Mouse (Mus musculus) mouse trophoblast stem cell (cell line): Measurements from ENCODE around the gene B3glct.

Source experiments
- in situ Hi-C, 2 experiments: fragments of 300-500 bp; cut with MseI, MboI; formaldehyde crosslinking; loops; 2 replicates in 1 of 2; 3 replicates in 1 of 2; pipeline ENCODE4 v1.15.1; 2025

Gene B3glct

DNA sequence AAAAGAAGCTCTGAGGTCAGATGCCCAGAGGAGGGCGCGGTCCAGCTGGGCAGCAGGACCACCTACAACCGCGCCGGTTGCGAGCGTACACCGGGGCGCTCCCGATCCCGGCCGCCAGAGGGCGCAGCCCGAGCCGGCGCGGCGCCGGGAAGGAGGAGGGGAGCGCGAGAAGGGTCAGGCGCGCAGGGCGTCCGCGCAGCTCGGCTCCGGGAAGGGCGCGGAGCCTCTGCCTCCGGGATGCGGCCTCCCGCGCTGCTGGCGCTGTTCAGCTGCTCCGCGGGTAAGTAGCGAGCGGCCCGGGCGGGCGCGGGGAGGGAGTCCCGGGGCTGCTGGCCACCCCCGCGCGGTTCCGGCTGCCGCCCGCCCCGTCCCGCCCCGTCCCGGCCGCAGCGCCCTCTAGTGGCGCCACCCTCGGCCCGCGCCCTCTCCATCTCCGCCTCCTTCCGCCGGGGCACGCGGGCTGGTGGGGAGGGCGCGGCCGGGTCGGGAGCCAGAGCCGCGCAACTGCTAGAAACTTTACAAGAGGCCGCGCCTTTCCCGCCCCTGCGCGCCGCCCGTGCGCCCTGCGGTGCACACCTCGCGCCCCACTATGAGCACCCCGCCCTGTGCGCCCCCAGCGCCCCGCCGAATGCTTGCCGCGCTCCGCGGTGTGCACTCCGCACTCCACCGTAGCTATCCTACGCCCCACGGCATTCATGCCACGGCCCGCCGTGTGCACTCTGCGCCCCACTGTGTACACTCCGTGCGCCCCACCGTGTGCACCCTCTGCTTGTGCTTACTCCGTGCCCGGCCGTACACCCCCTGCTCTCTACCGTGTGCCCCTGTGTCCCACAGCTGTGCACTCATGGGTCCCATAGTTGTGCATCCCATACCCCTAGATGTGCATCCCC, at the start of gene B3glct:
TSS of gene B3glct (plus strand) at position 131 of the 890 bp plus-strand sequence.
- in situ Hi-C loops, result no loop called here

GRCm38 (mm10) chr5:149634409-149635035, 43.5 kb upstream of the B3glct start:
- in situ Hi-C loops, result no loop called here

DNA sequence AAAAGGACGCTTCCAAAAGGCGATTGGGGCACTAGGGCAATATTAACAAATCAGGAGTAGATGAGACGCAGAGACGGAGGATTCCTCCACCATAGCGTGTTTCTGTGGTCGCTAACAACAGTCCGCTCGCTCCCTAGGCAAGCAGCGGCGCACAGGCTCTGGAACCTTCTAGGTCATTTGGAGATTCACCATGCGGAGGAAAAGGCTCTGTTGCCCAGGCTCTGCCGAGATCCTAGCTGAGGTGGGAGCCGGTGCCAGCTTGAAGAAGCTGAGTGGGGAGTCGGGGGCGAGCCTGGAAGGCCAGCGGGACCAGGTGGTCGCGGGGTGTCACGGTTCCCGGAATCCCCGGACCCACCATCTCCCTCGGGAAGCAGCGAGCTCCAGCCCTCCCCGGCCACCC, 42.5 kb upstream of the B3glct start:
- in situ Hi-C loops, result no loop called here

GRCm38 (mm10) chr5:149636075-149636920, 41.7 kb upstream of the B3glct start, which contains the start of gene Hsph1:
Hsph1 (minus strand) TSS chr5:149636376.
- in situ Hi-C loops, result no loop called here

DNA sequence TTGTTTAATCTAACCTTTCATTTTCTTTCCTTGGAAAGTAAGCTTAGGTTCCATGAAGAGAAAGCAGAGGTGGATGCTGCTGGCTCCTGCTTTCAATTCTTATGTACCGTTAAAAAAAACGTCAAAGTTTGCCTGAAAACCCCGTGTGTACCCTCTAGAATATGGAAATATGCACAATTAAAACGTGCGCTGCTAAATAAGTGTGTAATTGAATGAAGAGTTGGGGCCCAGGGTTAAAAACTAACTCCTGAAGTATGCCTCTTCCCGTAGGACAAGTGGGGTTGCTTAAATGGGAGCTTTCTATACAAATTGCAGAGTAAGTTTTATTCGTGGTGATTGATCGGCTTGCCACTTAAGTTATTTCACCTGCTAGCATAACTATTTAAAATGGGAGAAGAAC, 40.7 kb upstream of the B3glct start:
- in situ Hi-C loops, result no loop called here

GRCm38 (mm10) chr5:149641277-149641892, 36.6 kb upstream of the B3glct start:
- in situ Hi-C loops, result no loop called here

- in situ Hi-C loops, result no loop called here
Measured at GRCm38 (mm10) chr5:149642366-149642765, 35.7 kb upstream of the B3glct start.

- in situ Hi-C loops, result no loop called here
Measured at GRCm38 (mm10) chr5:149642783-149643509, 35.1 kb upstream of the B3glct start.

GRCm38 (mm10) chr5:149647367-149648115, 30.5 kb upstream of the B3glct start:
- in situ Hi-C loops, result no loop called here

- in situ Hi-C loops, result no loop called here
Measured at GRCm38 (mm10) chr5:149648196-149648595, 29.8 kb upstream of the B3glct start.

DNA sequence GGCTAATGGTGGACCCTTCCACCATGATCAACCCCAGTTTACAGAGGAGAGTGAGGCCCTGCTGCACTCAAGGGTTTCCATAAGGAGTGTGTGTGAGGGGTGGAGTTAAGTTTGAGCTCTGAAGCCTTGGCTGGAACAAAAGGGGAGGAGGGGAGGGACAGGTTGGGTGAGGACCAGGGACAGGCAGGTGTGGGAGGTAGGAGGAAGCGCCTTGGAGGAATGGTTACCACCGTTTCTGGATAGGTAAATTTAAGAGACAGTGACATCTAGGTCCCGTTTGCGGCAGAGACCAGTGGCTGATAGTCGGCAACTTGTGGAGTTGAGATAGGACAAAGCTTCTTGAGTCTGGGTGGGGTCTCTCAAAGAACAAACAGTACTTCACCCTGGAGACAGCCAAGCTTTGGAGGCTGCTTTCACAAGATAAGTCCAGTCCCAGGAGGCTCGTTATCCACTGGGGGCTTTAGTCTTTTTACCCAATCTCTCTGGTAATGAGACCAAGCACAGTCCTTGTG, 29.1 kb upstream of the B3glct start:
- in situ Hi-C loops, result no loop called here

DNA sequence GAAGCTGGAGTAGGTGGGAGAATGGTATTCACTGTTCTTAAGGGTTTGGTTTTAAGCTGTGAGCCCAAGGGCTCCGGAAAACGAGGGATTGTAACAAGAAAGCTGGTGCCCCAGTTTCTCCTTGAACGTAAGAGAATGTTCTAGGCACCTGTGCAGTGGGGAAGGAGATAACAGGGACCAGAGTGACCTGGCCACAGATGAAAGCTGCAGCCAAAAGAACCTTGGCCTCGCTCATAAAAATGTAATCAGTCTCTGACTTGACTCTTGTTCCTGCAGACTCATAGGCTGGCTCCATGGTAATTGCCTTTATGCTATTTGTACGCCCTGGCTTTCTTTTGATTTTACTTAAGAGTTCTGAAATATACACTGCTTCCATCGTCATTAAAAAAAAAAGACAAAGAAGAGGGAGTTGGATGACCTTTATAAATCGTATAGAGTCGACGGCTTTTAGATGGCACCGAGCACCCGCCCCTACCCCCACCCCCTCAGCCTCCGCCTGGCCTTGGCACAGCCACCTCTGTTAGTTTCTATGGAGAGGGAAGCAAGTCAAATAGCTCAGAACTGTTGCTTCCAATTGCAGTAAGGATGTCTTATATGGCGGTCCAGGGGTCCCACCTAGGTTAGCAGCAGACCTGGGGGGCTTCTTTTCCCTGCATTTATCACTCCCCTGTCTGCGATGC, 28.4 kb upstream of the B3glct start:
- in situ Hi-C loops, result no loop called here

GRCm38 (mm10) chr5:149650179-149650553, 27.9 kb upstream of the B3glct start:
- in situ Hi-C loops, result no loop called here

- in situ Hi-C loops, result no loop called here
Measured at GRCm38 (mm10) chr5:149655636-149656035, 22.4 kb upstream of the B3glct start.

DNA sequence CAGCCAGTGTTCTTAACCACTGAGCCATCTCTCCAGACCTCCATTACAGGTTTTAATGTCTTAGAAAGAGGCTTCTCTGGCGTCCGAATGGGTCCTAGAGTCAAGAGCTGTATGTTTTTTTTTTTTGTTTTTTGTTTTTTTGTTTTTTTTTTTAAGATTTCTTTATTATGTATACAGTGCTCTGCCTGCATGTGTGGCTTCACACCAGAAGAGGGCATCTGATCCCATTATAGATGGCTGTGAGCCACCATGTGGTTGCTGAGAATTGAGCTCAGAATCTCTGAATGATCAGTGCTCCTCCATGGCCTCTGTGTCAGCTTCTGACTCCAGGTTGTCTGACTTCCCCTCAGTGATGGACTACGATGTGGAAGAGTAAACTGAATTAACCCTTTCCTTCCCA, 20.0 kb upstream of the B3glct start:
- in situ Hi-C loops, result no loop called here

GRCm38 (mm10) chr5:149658741-149659413, 19.2 kb upstream of the B3glct start:
- in situ Hi-C loops, result no loop called here

GRCm38 (mm10) chr5:149659414-149659780, 18.6 kb upstream of the B3glct start:
- in situ Hi-C loops, result no loop called here

GRCm38 (mm10) chr5:149661428-149661827, 16.6 kb upstream of the B3glct start:
- in situ Hi-C loops, result no loop called here

DNA sequence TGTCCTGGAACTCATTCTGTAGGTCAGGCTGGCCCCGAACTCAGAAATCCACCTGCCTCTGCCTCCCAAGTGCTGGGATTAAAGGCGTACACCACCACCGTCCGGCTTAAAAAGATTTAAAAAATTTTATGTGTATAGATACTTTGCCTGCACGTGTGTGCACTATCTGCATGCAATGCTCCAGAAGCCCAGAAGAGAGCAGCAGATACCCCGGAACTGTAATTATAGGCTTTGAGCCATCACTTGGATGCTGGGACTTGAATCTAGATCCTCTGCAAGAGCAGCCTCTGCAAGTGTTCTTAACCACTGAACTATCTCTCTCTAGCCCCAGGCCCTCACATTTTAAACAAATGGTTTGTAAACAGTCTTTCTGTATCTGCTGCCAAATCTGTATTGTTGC, 15.1 kb upstream of the B3glct start:
- in situ Hi-C loops, result no loop called here
